Mouse (Mus musculus) forebrain, embryonic 15.5 days (tissue): ENCODE data around the gene Ttc5. TPM values are rescaled to one million over a fixed set of nuclear protein-coding genes. Genes with fewer than 3 reads are reported as not detected.
A peak's percentile ranks its signal among the peaks of the same experiment; 100 is the strongest.

ENCODE experiments used
- ATAC-seq: fragments of 200-750 bp; cut with Nextera tagmentation; replicated peaks from 2 replicates; pipeline ENCODE4 v1.8.0; 2017; ENCODE audit warnings: mild to moderate bottlenecking, moderate TSS enrichment, moderate library complexity
- H3K27ac ChIP-seq: fragments of 300-500 bp; sonication (generic); replicated peaks from 2 replicates; pipeline ENCODE4 v1.5.1; 2015; ENCODE audit warnings: mild to moderate bottlenecking, inconsistent platforms
- H3K27me3 ChIP-seq: fragments of 300-500 bp; sonication (generic); 2 replicates; pipeline ENCODE4 v1.6.1; 2015; ENCODE audit warnings: inconsistent platforms
- H3K36me3 ChIP-seq: fragments of 300-500 bp; sonication (generic); 2 replicates; pipeline ENCODE4 v1.6.1; 2015; ENCODE audit warnings: mild to moderate bottlenecking, inconsistent platforms
- H3K4me1 ChIP-seq: fragments of 300-500 bp; sonication (generic); 2 replicates; pipeline ENCODE4 v1.6.1; 2015; ENCODE audit warnings: inconsistent platforms
- H3K4me2 ChIP-seq: fragments of 300-500 bp; sonication (generic); replicated peaks from 2 replicates; pipeline ENCODE4 v1.6.1; 2015; ENCODE audit warnings: mild to moderate bottlenecking, inconsistent platforms
- H3K4me3 ChIP-seq: fragments of 300-500 bp; sonication (generic); 2 replicates; pipeline ENCODE4 v1.5.1; 2015; ENCODE audit warnings: mild to moderate bottlenecking, inconsistent platforms
- H3K9ac ChIP-seq: fragments of 300-500 bp; sonication (generic); replicated peaks from 2 replicates; pipeline ENCODE4 v1.6.1; 2015; ENCODE audit warnings: mild to moderate bottlenecking, inconsistent platforms
- H3K9me3 ChIP-seq: fragments of 300-500 bp; sonication (generic); 2 replicates; pipeline ENCODE4 v1.6.1; 2016; ENCODE audit warnings: inconsistent platforms
- WGBS: fragments of 180-500 bp; shearing (Covaris S2); methylation state at CpG from one replicate; pipeline ENCODE4 v1.1.7; 2015; ENCODE audit warnings: mixed read lengths; 5-methylcytosine and 5-hydroxymethylcytosine counted together
- polyA plus RNA-seq: library from polyadenylated mRNA; unstranded; fragments of >200 nt; fragmentation: Nextera tagmentation; extraction: Ambion mirVana; gene quantifications from 2 replicates; pipeline ENCODE4 v1.2.1, GENCODE M21; 2015

The Ttc5 gene
- polyA plus RNA-seq, 1 experiment from 2014 or later = 130 TPM

GRCm38 (mm10) chr14:50802441-50802840 lies 17.1 kb upstream of the Ttc5 start:
- H3K4me3 ChIP-seq = no peak overlapping the region
- H3K27ac ChIP-seq = no peak overlapping the region
- ATAC-seq = no peak
- no peaks in the 10 kb centered on the region for H3K36me3 ChIP-seq
- 89% methylated on average over 6 of the region's 6 CpGs for WGBS
- H3K4me2 ChIP-seq = no peak overlapping the region
- H3K4me1 ChIP-seq = 0 out of 2 replicates have a peak, but pooled peaks cover 5% of the 10 kb centered on the region
- no peaks in the 10 kb centered on the region for H3K9me3 ChIP-seq
- no peak overlapping the region for H3K9ac ChIP-seq
- H3K27me3 ChIP-seq = no peaks in the 10 kb centered on the region

GRCm38 (mm10) chr14:50799502-50800259 lies 14.4 kb upstream of the Ttc5 start:
- Histone ChIP-seq H3K9me3 (no peaks in the 10 kb centered on the region), H3K4me1 (0 out of 2 replicates have a peak, but pooled peaks cover 2% of the 10 kb centered on the region), H3K27me3 (no peaks in the 10 kb centered on the region), H3K4me2 (no peak overlapping the region), H3K36me3 (no peaks in the 10 kb centered on the region), H3K4me3 (no peak overlapping the region), H3K27ac (no peak overlapping the region), H3K9ac (no peak overlapping the region)
- 4% methylated on average over 3 of the region's 3 CpGs for WGBS
- ATAC-seq = peak; percentile 59

- 79% methylated on average over 2 of the region's 2 CpGs for WGBS
- Histone ChIP-seq H3K36me3 (no peaks in the 10 kb centered on the region), H3K4me1 (0 out of 2 replicates have a peak, but pooled peaks cover 2% of the 10 kb centered on the region), H3K4me3 (no peak overlapping the region), H3K9ac (no peak overlapping the region), H3K9me3 (no peaks in the 10 kb centered on the region), H3K27ac (no peak overlapping the region), H3K27me3 (no peaks in the 10 kb centered on the region), H3K4me2 (no peak overlapping the region)
- ATAC-seq = no peak
Measured at GRCm38 (mm10) chr14:50798512-50798911, 13.2 kb upstream of the Ttc5 start.

- no peaks in the 10 kb centered on the region for H3K27me3 ChIP-seq
- no peak overlapping the region for H3K4me2 ChIP-seq
- no peaks in the 10 kb centered on the region for H3K36me3 ChIP-seq
- H3K9ac ChIP-seq = no peak overlapping the region
- no peaks in the 10 kb centered on the region for H3K9me3 ChIP-seq
- no peak overlapping the region for H3K27ac ChIP-seq
- ATAC-seq = no peak
- WGBS = 87% methylated on average over 1 of the region's 1 CpGs
- 0 out of 2 replicates have a peak, but pooled peaks cover 2% of the 10 kb centered on the region for H3K4me1 ChIP-seq
- H3K4me3 ChIP-seq = no peak overlapping the region
Measured at GRCm38 (mm10) chr14:50796464-50796863, 11.1 kb upstream of the Ttc5 start.

- H3K9ac ChIP-seq = no peak overlapping the region
- H3K4me1 ChIP-seq = 0 out of 2 replicates have a peak, but pooled peaks cover 2% of the 10 kb centered on the region
- no peaks in the 10 kb centered on the region for H3K36me3 ChIP-seq
- H3K27ac ChIP-seq = no peak overlapping the region
- H3K4me2 ChIP-seq = no peak overlapping the region
- 88% methylated on average over 4 of the region's 4 CpGs for WGBS
- no peaks in the 10 kb centered on the region for H3K9me3 ChIP-seq
- H3K4me3 ChIP-seq = no peak overlapping the region
- ATAC-seq = no peak
- no peaks in the 10 kb centered on the region for H3K27me3 ChIP-seq
Measured at GRCm38 (mm10) chr14:50795965-50796364, 10.6 kb upstream of the Ttc5 start.

GRCm38 (mm10) chr14:50795261-50795935 lies 10.1 kb upstream of the Ttc5 start:
- Histone ChIP-seq H3K9me3 (no peaks in the 10 kb centered on the region), H3K4me2 (no peak overlapping the region), H3K27ac (no peak overlapping the region), H3K4me3 (no peak overlapping the region), H3K27me3 (no peaks in the 10 kb centered on the region), H3K9ac (no peak overlapping the region), H3K36me3 (no peaks in the 10 kb centered on the region), H3K4me1 (0 out of 2 replicates have a peak, but pooled peaks cover 2% of the 10 kb centered on the region)
- 92% methylated on average over 24 of the region's 24 CpGs for WGBS
- ATAC-seq = no peak

- Histone ChIP-seq H3K27me3 (no peaks in the 10 kb centered on the region), H3K4me3 (no peak overlapping the region), H3K9me3 (no peaks in the 10 kb centered on the region), H3K4me1 (peaks cover 14% of the 10 kb centered on the region), H3K9ac (no peak overlapping the region), H3K4me2 (no peak overlapping the region), H3K36me3 (no peaks in the 10 kb centered on the region), H3K27ac (no peak overlapping the region)
- no peak for ATAC-seq
- 14% methylated on average over 2 of the region's 2 CpGs for WGBS
Measured at GRCm38 (mm10) chr14:50788157-50788556, 2.8 kb upstream of the Ttc5 start.

GRCm38 (mm10) chr14:50784391-50785250 lies 698 bp downstream of the Ttc5 start:
- peak overlapping the region; percentile 82 for H3K9ac ChIP-seq
- H3K36me3 ChIP-seq = peaks cover 20% of the 10 kb centered on the region
- 20% methylated on average over 16 of the region's 16 CpGs for WGBS
- 0 out of 2 replicates have a peak, but pooled peaks cover 3% of the 10 kb centered on the region for H3K9me3 ChIP-seq
- H3K27ac ChIP-seq = peak overlapping the region; percentile 91
- peak overlapping the region; percentile 49 for H3K4me2 ChIP-seq
- ATAC-seq = no peak
- H3K4me3 ChIP-seq = peak overlapping the region; percentile 93
- no peaks in the 10 kb centered on the region for H3K27me3 ChIP-seq
- peaks cover 16% of the 10 kb centered on the region for H3K4me1 ChIP-seq

- peaks cover 16% of the 10 kb centered on the region for H3K4me1 ChIP-seq
- H3K9me3 ChIP-seq = 0 out of 2 replicates have a peak, but pooled peaks cover 3% of the 10 kb centered on the region
- H3K4me3 ChIP-seq = no peak overlapping the region
- 96% methylated on average over 3 of the region's 3 CpGs for WGBS
- H3K9ac ChIP-seq = no peak overlapping the region
- no peak overlapping the region for H3K4me2 ChIP-seq
- H3K27me3 ChIP-seq = no peaks in the 10 kb centered on the region
- peaks cover 31% of the 10 kb centered on the region for H3K36me3 ChIP-seq
- no peak overlapping the region for H3K27ac ChIP-seq
- ATAC-seq = no peak
Measured at GRCm38 (mm10) chr14:50782166-50782565, 3.2 kb downstream of the Ttc5 start.

- Histone ChIP-seq H3K27ac (no peak overlapping the region), H3K4me2 (no peak overlapping the region), H3K36me3 (peaks cover 75% of the 10 kb centered on the region), H3K27me3 (no peaks in the 10 kb centered on the region), H3K4me3 (no peak overlapping the region), H3K9ac (no peak overlapping the region), H3K9me3 (no peaks in the 10 kb centered on the region), H3K4me1 (no peaks in the 10 kb centered on the region)
- no peak for ATAC-seq
- 82% methylated on average over 2 of the region's 2 CpGs for WGBS
Measured at GRCm38 (mm10) chr14:50771342-50771741, 14.0 kb downstream of the Ttc5 start.

- Histone ChIP-seq H3K9ac (no peak overlapping the region), H3K27me3 (no peaks in the 10 kb centered on the region), H3K9me3 (no peaks in the 10 kb centered on the region), H3K4me2 (no peak overlapping the region), H3K36me3 (peaks cover 52% of the 10 kb centered on the region), H3K27ac (no peak overlapping the region), H3K4me3 (no peak overlapping the region), H3K4me1 (no peaks in the 10 kb centered on the region)
- ATAC-seq = no peak
- WGBS = 95% methylated on average over 6 of the region's 6 CpGs
Measured at GRCm38 (mm10) chr14:50765736-50766135, 19.6 kb downstream of the Ttc5 start.
